Mouse (Mus musculus): ENCODE measurements around the gene Gm7173. TPM values are rescaled to one million over a fixed set of nuclear protein-coding genes. Genes with fewer than 3 reads are reported as not detected.
A peak's percentile ranks its signal among the peaks of the same experiment; 100 is the strongest.

Gene Gm7173
- polyA plus RNA-seq (2015; fragmentation: Nextera tagmentation; extraction: Ambion mirVana), result 0.19 and 0.30 TPM in 2 replicates

DNA sequence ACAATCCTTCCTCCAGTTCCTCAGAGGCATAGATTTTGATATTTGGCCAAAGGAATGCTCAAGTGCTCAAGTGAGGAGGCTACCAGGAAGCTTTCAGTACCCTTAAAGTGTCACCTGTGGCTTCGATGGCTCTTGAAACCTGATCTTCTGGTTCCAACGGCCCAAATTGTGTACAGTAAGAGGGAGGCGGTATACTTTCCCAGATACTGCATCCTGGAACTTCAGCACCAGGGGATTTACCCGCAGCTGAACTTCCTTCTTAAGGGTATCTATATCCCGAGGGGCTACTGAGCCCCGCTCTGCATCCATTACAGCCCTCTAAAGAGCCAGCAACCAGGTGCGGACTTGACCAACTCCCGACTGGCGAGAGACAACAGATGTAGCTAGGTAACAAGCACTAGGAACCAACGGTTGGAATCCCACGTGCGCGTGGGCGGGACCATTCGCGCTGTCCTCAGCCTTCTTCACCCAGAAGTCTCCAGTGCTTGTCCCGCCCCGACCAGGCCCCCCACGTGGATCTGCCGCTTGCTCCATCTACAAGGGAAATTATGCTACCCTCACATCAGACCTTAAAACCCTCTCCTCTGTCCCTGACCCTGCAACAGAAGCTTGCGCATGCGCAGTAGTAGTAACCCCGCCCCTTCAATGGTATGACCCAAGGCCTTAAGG lies at the start of gene Gm7173:
Gene Gm7173 (minus strand): TSS at position 309 of the 669 bp plus-strand sequence.
- no peaks in the 10 kb centered on the region for H3K27me3 ChIP-seq
- H3K4me2 ChIP-seq, result peak within 1 kb of the TSS; percentile 58
- no peaks in the 10 kb centered on the region for H3K9me3 ChIP-seq (replicated peaks)
- WGBS, result 30% methylated on average over 23 of the region's 23 CpGs
- ATAC-seq (replicated peaks; ENCODE audit: low FRiP score), result peak; percentile 66
- H3K36me3 ChIP-seq, result no peaks in the 10 kb centered on the region
- no peak within 1 kb of the TSS for H3K27ac ChIP-seq
- H3K4me3 ChIP-seq (replicated peaks), result peak within 1 kb of the TSS; percentile 42
- no peaks in the 10 kb centered on the region for H3K4me1 ChIP-seq
- H3K9ac ChIP-seq, result no peak within 1 kb of the TSS

DNA sequence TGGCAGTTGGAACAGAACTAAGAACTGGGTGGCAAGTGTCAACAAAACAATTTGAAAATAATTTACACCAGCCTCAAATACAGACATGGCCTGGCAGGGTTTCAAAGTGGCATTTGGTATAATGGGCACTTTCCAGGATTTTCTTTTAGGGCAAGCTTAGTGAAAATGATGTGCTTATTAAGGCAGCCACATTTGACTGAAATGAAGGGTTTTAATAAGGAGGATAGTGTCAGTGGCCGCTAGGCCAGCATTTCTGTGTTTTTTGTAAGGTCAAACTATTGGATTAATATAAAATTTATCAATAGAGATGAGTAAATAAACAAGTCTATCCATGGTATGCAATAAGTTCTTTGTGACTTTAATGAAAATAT lies 546 bp upstream of the Gm7173 start:
- 80% methylated on average over 1 of the region's 1 CpGs for whole genome bisulfite sequencing
- Histone ChIP-seq H3K36me3 (no peaks in the 10 kb centered on the region), H3K9ac (no peak overlapping the region), H3K4me1 (no peaks in the 10 kb centered on the region), H3K4me2 (peak overlapping the region; percentile 58), H3K27ac (no peak overlapping the region), H3K9me3 (replicated peaks) (no peaks in the 10 kb centered on the region), H3K27me3 (no peaks in the 10 kb centered on the region), H3K4me3 (replicated peaks) (peak overlapping the region; percentile 42)
- ATAC-seq (replicated peaks; ENCODE audit: low FRiP score), result no peak

- Histone ChIP-seq H3K9ac (no peak overlapping the region), H3K36me3 (no peaks in the 10 kb centered on the region), H3K4me1 (no peaks in the 10 kb centered on the region), H3K27ac (no peak overlapping the region), H3K9me3 (replicated peaks) (no peaks in the 10 kb centered on the region), H3K4me3 (replicated peaks) (no peak overlapping the region), H3K27me3 (no peaks in the 10 kb centered on the region), H3K4me2 (no peak overlapping the region)
- ATAC-seq (replicated peaks; ENCODE audit: low FRiP score), result no peak
These were observed 200.3 kb downstream of the Gm7173 start for GRCm38 (mm10) chrX:79316790-79317189.

Other genes with a start within 250 kb of the Gm7173 start
- gene Mageb16, start 154.2 kb upstream of the Gm7173 start, polyA plus RNA-seq (2015; fragmentation: Nextera tagmentation; extraction: Ambion mirVana), result 0.10 TPM in 1 of 2 replicates, not detected in the other